Mouse (Mus musculus) CD4-positive, CD25-positive, alpha-beta regulatory T cell, adult 2 months (primary cell): ENCODE measurements around the gene Zfp677.
A peak's percentile ranks its signal among the peaks of the same experiment; 100 is the strongest.
"Not testable (repeated sequence)": the region's sequence is repeated elsewhere in the genome, so short reads cannot be mapped to it uniquely, and the experiment has no call there.

ENCODE experiments used
- DNase-seq: peaks from one replicate; pipeline ENCODE4 v3.0.0-alpha.2; 2012; ENCODE audit warnings: low read depth, low spot score

Gene Zfp677

GRCm38 (mm10) chr17:21383391-21384056, at the start of gene Zfp677:
Gene Zfp677, plus strand, starts transcription at chr17:21383748.
- peak; percentile 90 for DNase-seq

GRCm38 (mm10) chr17:21368018-21368417, 15.5 kb upstream of the Zfp677 start:
- DNase-seq: not testable (repeated sequence)

- DNase-seq: peak; percentile 89
Measured at GRCm38 (mm10) chr17:21369925-21370719, 13.4 kb upstream of the Zfp677 start.

GRCm38 (mm10) chr17:21375311-21375710, 8.2 kb upstream of the Zfp677 start:
- DNase-seq: no peak

- DNase-seq: no peak
Measured at GRCm38 (mm10) chr17:21384057-21384411, 486 bp downstream of the Zfp677 start.

GRCm38 (mm10) chr17:21422664-21423599, 39.4 kb downstream of the Zfp677 start, which contains the start of gene Zfp54:
Gene Zfp54, plus strand, starts transcription at chr17:21423227.
- DNase-seq: peak; percentile 84

- not testable (repeated sequence) for DNase-seq
Measured at GRCm38 (mm10) chr17:21438806-21439400, 55.4 kb downstream of the Zfp677 start.
